Mouse (Mus musculus) urinary bladder, postnatal 36 days (tissue): Measurements from ENCODE around the gene Glod4.
A peak's percentile ranks its signal among the peaks of the same experiment; 100 is the strongest.

Experiments used
- DNase-seq, 2 experiments: peaks; one replicate each; pipeline ENCODE4 v3.0.0; 2022; ENCODE audit warnings: low spot score in 2 of 2, mixed read lengths in 1 of 2

Glod4 gene

GRCm38 (mm10) chr11:76201761-76202674 is 41.5 kb downstream of the Glod4 start:
- DNase-seq = peak; percentile 84 to 88

DNA sequence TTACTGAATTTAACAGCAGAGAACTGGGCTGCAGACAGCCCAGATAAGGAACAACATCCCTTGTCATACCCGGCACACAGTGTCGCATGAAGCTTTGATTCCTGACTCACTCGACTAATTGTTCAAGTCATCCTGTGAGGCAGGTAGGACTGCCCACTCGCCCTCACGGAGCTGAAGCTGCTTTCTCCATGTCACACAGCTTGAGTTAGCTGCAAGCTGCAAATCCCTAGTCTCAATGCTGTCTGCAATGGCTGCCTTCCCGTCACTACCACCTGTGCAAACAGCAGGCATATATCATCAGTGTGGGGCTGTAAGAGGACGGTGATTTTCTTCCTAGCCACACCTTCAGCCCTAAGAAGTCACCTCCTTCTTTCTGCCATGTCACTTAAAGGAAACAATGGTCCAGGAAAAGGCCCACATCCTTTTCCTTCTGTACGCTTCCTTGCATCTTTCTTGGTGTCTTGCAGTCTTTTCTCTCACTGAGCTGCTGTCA is 46.5 kb downstream of the Glod4 start:
- no peak for DNase-seq

DNA sequence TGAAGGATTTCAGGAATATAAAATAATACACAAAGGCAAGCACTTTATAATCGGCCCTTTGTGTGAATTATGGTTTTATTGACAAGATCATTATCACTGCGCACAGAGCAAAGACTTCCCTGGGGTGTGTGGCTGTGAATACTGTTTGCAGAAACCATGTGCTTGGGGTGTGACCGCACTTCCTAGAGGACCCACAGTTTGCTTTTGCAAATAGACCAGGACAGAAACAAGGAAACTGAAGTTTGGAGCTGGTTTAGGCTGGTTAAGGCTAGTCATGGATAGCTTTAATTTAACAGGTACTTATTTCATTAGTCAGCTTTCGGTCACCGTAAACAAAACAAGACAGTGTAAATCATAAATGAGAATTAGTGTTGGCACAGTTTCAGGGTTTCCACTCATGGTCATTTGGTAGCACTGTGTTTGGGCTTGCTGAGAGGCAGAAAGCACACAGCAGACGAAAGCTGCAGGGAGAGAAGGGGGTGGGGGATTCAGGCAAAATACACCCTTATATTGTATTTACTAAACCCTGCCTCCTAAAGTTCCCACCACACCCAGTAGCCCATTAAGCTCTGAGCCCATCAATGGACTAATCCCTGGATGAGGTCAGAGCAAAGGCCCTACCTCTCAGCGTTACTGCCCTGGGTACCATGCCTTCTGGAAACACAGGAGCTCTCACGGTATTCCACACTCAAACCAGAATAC is 47.1 kb downstream of the Glod4 start:
- DNase-seq = no peak

DNA sequence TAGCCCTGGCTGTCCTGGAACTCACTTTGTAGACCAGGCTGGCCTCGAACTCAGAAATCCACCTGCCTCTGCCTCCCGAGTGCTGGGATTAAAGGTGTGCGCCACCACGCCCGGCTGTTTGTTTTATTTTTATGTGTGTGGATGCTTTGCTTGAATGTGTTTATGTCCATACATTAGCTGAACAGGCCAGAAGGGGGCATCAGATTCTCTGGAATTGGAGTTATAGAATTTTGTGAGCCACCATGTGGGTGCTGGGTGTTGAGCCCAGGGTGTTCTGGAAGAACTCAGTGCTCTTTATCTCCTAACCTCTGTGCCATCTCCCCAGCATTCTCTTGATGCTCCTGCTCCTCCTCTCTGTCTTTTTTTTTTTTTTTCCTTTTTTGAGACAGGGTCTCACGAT is 56.6 kb downstream of the Glod4 start:
- DNase-seq = no peak

DNA sequence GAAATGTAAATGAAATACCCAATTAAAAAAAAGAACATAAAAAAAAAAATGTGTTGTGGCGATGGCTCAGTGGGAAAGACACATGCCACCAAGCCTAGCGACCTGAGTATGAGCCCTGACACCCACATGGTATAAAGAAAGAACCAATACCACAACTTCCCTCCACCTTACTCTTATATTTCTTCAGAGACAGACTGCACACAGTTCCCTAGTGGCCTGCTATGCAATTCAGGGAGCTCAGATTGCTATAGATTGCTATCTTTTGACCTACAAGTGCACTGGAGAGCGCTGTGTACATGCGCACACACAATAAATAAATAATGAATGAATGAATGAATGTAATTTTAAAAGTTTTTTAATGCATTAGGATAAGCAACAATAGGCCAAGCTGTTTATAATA is 59.8 kb downstream of the Glod4 start:
- no peak for DNase-seq

DNA sequence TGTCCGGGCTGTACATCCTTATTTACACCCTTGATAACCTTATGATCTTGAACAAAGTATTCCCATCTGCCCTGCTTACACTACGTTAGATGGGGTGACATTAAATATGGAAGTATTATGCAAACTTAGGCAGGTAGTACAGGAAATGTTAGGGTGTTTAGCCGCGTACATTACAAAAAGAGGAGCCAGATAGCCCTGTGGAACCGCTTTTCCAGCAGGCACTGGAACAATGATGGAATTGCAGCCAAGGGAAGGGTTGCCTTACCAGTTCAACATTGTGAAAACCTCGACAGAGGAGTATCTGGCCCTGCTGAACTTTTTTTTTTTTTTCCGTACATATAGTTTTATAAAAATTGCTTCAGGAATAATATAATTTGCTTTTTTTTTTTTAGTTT is 63.4 kb downstream of the Glod4 start:
- no peak for DNase-seq

GRCm38 (mm10) chr11:76179495-76180145 is 63.9 kb downstream of the Glod4 start, which contains the start of the genes Vps53 and Fam57a:
Vps53 (minus strand) TSS chr11:76179647.
Fam57a (plus strand) TSS chr11:76179671.
- peak; percentile 86 to 89 for DNase-seq

GRCm38 (mm10) chr11:76178726-76179494 is 64.6 kb downstream of the Glod4 start:
- peak; percentile 17 to 21 for DNase-seq

GRCm38 (mm10) chr11:76170207-76170606 is 73.3 kb downstream of the Glod4 start:
- DNase-seq = no peak

GRCm38 (mm10) chr11:76168976-76169375 is 74.5 kb downstream of the Glod4 start:
- DNase-seq = no peak

- peak; percentile 64 to 67 for DNase-seq
Measured at GRCm38 (mm10) chr11:76167079-76167765, 76.3 kb downstream of the Glod4 start.

DNA sequence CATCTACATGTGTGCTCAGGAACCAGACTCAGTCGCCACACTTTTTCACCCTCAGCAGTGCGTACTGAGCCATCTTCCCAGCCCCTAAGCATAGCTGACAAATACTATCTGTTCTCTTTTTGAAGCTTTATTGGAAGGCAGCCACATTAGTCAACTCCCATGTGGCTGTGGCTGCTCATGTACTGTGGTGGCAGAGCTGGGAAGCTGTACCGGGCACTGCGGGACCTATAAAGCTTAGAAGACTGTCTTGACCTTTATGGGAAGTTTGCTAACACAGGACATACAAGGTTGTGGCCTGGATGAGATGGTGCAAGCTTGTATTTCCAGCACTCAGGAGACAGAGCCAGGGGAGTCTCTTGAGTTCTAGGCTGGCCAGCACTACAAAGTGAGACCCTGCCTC is 76.9 kb downstream of the Glod4 start:
- DNase-seq = no peak

DNA sequence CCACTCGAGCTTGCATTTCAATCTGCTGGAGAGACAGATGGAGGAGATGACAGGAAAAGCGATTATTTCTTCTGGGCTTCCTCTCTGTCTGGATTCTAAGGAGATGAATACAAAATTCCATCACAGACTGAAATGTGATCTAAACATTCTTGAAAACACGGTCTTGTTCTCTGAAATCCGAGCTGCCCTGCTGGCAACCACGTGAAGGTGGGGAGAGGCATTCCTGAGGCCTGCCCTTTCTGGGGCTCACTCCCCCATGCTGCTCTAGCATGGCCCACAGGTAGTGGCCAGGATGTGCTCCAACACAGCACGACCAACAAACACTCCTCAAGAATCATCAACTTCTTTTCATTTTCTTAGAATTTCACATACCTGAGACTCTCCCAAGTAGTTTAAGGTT is 83.3 kb downstream of the Glod4 start:
- DNase-seq = no peak

DNA sequence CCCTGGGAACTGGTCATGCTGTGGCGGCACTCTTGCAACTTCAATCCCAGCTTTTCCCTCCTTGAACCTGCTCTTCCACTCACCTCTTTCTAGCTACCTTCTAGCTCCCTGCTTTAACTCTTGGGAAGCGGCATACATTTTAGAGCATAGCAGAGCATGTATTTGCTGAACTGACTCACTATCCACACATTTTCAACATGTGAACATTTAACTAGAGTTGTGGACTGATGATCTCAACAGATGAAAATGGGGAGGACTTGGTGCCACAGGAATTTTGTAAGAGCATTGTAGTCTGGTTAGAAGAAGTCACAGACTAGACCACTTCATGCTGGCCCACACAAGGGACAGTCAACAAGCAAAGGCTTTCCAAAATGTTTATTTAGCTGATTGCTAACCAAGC is 85.2 kb downstream of the Glod4 start:
- DNase-seq = no peak

- no peak for DNase-seq
Measured at GRCm38 (mm10) chr11:76154861-76155260, 88.7 kb downstream of the Glod4 start.

DNA sequence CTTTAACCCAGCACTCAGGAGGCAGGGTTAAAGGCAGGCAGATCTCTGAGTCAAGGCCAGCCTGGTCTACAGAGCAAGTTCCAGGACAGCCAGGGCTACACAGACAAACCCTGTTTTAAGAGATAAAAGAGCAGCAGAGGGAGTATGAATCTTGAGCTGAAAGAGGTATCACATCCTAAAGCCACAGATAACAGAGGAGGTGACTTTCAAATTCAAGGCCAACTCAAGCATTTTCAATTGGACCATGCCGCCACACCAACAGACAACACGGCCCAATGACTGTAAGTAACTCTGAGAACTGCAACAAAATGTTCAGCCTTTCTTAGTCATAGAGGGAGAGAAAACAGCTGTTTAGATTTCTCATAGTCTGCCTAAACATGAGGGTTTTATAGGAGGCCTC is 89.3 kb downstream of the Glod4 start:
- no peak for DNase-seq

- no peak for DNase-seq
Measured at GRCm38 (mm10) chr11:76153236-76153951, 90.1 kb downstream of the Glod4 start.

GRCm38 (mm10) chr11:76150980-76151379 is 92.5 kb downstream of the Glod4 start:
- no peak for DNase-seq

- no peak for DNase-seq
Measured at GRCm38 (mm10) chr11:76148055-76149008, 95.2 kb downstream of the Glod4 start.
